Mouse (Mus musculus) hindbrain, embryonic 16.5 days (tissue): ENCODE measurements around the gene Ptpro. TPM values are rescaled to one million over a fixed set of nuclear protein-coding genes. Genes with fewer than 3 reads are reported as not detected.

Source experiments
- ATAC-seq: fragments of 200-750 bp; cut with Nextera tagmentation; 2 replicates; pipeline ENCODE4 v1.8.0; 2017; ENCODE audit warnings: moderate TSS enrichment, moderate library complexity
- H3K27ac ChIP-seq: fragments of 300-500 bp; sonication (generic); 2 replicates; pipeline ENCODE4 v1.5.1; 2014; ENCODE audit warnings: low read depth, mild to moderate bottlenecking, control low read depth, low read length, moderate library complexity
- H3K27me3 ChIP-seq: fragments of 300-500 bp; sonication (generic); replicated peaks from 2 replicates; pipeline ENCODE4 v1.6.1; 2014; ENCODE audit warnings: low read length; ENCODE audit not compliant: control insufficient read depth, insufficient read depth
- H3K36me3 ChIP-seq: fragments of 300-500 bp; sonication (generic); 2 replicates; pipeline ENCODE4 v1.6.1; 2014; ENCODE audit warnings: mild to moderate bottlenecking, low read length, moderate library complexity, mixed read lengths; ENCODE audit not compliant: control insufficient read depth, insufficient read depth
- H3K4me1 ChIP-seq: fragments of 300-500 bp; sonication (generic); 2 replicates; pipeline ENCODE4 v1.6.1; 2014; ENCODE audit warnings: low read depth, low read length; ENCODE audit not compliant: control insufficient read depth, insufficient read depth
- H3K4me2 ChIP-seq: fragments of 300-500 bp; sonication (generic); 2 replicates; pipeline ENCODE4 v1.6.1; 2014; ENCODE audit warnings: mild to moderate bottlenecking, low read length, control low read depth, moderate library complexity
- H3K4me3 ChIP-seq: fragments of 300-500 bp; sonication (generic); 2 replicates; pipeline ENCODE4 v1.5.1; 2014; ENCODE audit warnings: mild to moderate bottlenecking, low read length, control low read depth, moderate library complexity
- H3K9ac ChIP-seq: fragments of 300-500 bp; sonication (generic); 2 replicates; pipeline ENCODE4 v1.6.1; 2014; ENCODE audit warnings: low read depth, mild to moderate bottlenecking, control low read depth, low read length, moderate library complexity
- H3K9me3 ChIP-seq: fragments of 300-500 bp; sonication (generic); 2 replicates; pipeline ENCODE4 v1.6.1; 2014; ENCODE audit warnings: mild to moderate bottlenecking, low read length, moderate library complexity; ENCODE audit not compliant: control insufficient read depth
- WGBS: fragments of 180-500 bp; shearing (Covaris S2); extraction: QIAGEN DNeasy Blood & Tissue Kit; methylation state at CpG from one replicate; pipeline ENCODE4 v1.1.7; 2014; 5-methylcytosine and 5-hydroxymethylcytosine counted together
- polyA plus RNA-seq: library from polyadenylated mRNA; unstranded; fragments of >200 nt; fragmentation: Nextera tagmentation; extraction: Ambion mirVana; gene quantifications from 2 replicates; pipeline ENCODE4 v1.2.1, GENCODE M21; 2015

The Ptpro gene
- polyA plus RNA-seq, 1 experiment from 2014 or later: 39.2 TPM

GRCm38 (mm10) chr6:137282050-137282449, 29.9 kb downstream of the Ptpro start:
- no peak for ATAC-seq

DNA sequence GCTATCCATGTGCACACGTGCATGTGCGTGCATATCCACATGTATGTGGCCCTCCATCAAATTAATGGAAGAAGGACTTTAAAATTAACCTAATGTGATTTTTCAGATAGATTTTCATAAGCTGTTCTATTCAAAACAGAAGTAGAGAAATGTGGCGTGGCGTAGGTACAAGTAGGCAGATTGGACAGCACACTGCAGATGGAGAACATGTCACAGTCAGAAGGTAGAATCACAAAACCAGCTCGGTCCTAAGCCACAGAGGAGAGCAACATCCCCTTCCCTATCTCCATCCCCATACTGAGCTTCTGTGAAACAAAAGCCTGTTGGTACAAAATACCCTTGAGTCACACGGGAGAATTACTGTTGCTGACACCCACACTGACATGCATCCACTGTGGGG, 34.3 kb downstream of the Ptpro start:
- H3K4me2 ChIP-seq: no peak overlapping the region
- WGBS: 93% methylated on average over 6 of the region's 6 CpGs
- ATAC-seq: no peak

More at GRCm38 (mm10) chr6:137282050-137282449, 29.9 kb downstream of the Ptpro start:
- H3K9me3 ChIP-seq: no peaks in the 10 kb centered on the region
- no peak overlapping the region for H3K4me2 ChIP-seq
- H3K27ac ChIP-seq: no peak overlapping the region
- no peaks in the 10 kb centered on the region for H3K27me3 ChIP-seq
- H3K4me1 ChIP-seq: peaks cover 10% of the 10 kb centered on the region
- no peaks in the 10 kb centered on the region for H3K36me3 ChIP-seq
- WGBS: 73% methylated on average over 7 of the region's 7 CpGs
- no peak overlapping the region for H3K4me3 ChIP-seq
- no peak overlapping the region for H3K9ac ChIP-seq

GRCm38 (mm10) chr6:137287788-137288187, 35.7 kb downstream of the Ptpro start:
- no peak overlapping the region for H3K4me2 ChIP-seq
- H3K4me3 ChIP-seq: no peak overlapping the region
- ATAC-seq: no peak
- 75% methylated on average over 7 of the region's 7 CpGs for WGBS
- H3K27me3 ChIP-seq: no peaks in the 10 kb centered on the region
- no peaks in the 10 kb centered on the region for H3K36me3 ChIP-seq
- no peak overlapping the region for H3K9ac ChIP-seq
- no peak overlapping the region for H3K27ac ChIP-seq
- no peaks in the 10 kb centered on the region for H3K4me1 ChIP-seq
- H3K9me3 ChIP-seq: no peaks in the 10 kb centered on the region

More for the DNA sequence above, 34.3 kb downstream of the Ptpro start:
- no peak overlapping the region for H3K4me3 ChIP-seq
- no peaks in the 10 kb centered on the region for H3K36me3 ChIP-seq
- no peak overlapping the region for H3K9ac ChIP-seq
- no peaks in the 10 kb centered on the region for H3K9me3 ChIP-seq
- peaks cover 2% of the 10 kb centered on the region for H3K4me1 ChIP-seq
- no peak overlapping the region for H3K27ac ChIP-seq
- no peaks in the 10 kb centered on the region for H3K27me3 ChIP-seq

GRCm38 (mm10) chr6:137288264-137288663, 36.1 kb downstream of the Ptpro start:
- no peaks in the 10 kb centered on the region for H3K27me3 ChIP-seq
- 94% methylated on average over 5 of the region's 5 CpGs for WGBS
- H3K9ac ChIP-seq: no peak overlapping the region
- no peaks in the 10 kb centered on the region for H3K4me1 ChIP-seq
- no peaks in the 10 kb centered on the region for H3K9me3 ChIP-seq
- H3K36me3 ChIP-seq: no peaks in the 10 kb centered on the region
- no peak overlapping the region for H3K27ac ChIP-seq
- H3K4me2 ChIP-seq: no peak overlapping the region
- ATAC-seq: no peak
- H3K4me3 ChIP-seq: no peak overlapping the region

- Histone ChIP-seq H3K9me3 (no peaks in the 10 kb centered on the region; the same call in 1 of the 2 replicates), H3K27ac (no peak overlapping the region), H3K4me1 (no peaks in the 10 kb centered on the region), H3K27me3 (no peaks in the 10 kb centered on the region), H3K4me3 (no peak overlapping the region), H3K36me3 (no peaks in the 10 kb centered on the region), H3K4me2 (no peak overlapping the region), H3K9ac (no peak overlapping the region)
- 71% methylated on average over 2 of the region's 2 CpGs for WGBS
- no peak for ATAC-seq
These were observed 40.3 kb downstream of the Ptpro start for GRCm38 (mm10) chr6:137292421-137292820.

- Histone ChIP-seq H3K4me1 (no peaks in the 10 kb centered on the region), H3K9ac (no peak overlapping the region), H3K27me3 (no peaks in the 10 kb centered on the region), H3K36me3 (no peaks in the 10 kb centered on the region), H3K27ac (no peak overlapping the region), H3K4me3 (no peak overlapping the region), H3K4me2 (no peak overlapping the region), H3K9me3 (no peaks in the 10 kb centered on the region; the same call in 1 of the 2 replicates)
- WGBS: 64% methylated on average over 20 of the region's 20 CpGs
- ATAC-seq: 0 out of 2 replicates have a peak, but pooled peaks have one; percentile 50
These were observed 43.1 kb downstream of the Ptpro start for GRCm38 (mm10) chr6:137294973-137295820.

DNA sequence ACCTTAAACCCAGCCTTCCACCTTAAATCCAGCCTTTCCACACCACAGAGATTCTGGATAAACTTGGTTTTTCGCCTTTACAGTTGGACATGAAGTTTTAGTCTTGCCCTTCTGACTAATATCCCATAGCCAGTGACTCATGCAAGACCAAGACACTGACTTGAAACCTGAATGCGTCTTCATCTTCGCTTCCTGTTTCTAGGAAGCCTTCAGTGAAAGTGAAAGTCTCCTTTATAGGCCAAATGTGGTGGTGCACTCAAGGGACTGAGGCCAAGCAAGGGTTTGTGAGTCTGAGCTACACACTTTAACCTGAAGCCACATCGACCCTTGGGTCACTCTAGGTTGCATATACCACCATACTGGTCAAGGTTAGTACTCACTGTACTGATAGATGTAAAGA, 50.4 kb downstream of the Ptpro start:
- H3K4me1 ChIP-seq: no peaks in the 10 kb centered on the region

DNA sequence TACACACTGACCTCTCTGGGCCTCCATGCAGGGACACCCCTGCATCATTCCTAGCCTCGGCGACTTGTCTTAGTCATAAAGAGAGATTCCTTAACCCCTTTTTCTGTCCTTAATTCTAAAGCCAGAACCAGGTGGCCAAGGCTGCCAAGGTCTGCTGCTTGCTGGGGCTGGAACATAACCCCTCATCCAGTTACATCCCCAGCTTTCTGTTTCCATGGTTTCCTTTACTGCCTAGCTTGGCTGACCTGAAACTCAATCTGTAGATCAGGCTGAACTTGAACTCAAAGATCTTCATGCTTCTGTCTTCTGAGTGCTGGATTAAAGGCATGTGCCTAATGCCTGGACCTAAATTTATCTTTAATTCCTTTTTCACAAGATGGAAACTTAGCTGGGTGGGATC, 51.7 kb downstream of the Ptpro start:
- H3K36me3 ChIP-seq: no peaks in the 10 kb centered on the region
- H3K4me2 ChIP-seq: no peak overlapping the region
- H3K9me3 ChIP-seq: no peaks in the 10 kb centered on the region
- H3K9ac ChIP-seq: no peak overlapping the region
- H3K27ac ChIP-seq: no peak overlapping the region
- H3K4me1 ChIP-seq: no peaks in the 10 kb centered on the region
- ATAC-seq: no peak
- H3K27me3 ChIP-seq: no peaks in the 10 kb centered on the region
- 85% methylated on average over 2 of the region's 2 CpGs for whole genome bisulfite sequencing
- H3K4me3 ChIP-seq: no peak overlapping the region

More for the DNA sequence above, 50.4 kb downstream of the Ptpro start:
- no peak overlapping the region for H3K27ac ChIP-seq
- no peaks in the 10 kb centered on the region for H3K9me3 ChIP-seq
- H3K36me3 ChIP-seq: no peaks in the 10 kb centered on the region
- H3K4me2 ChIP-seq: no peak overlapping the region
- H3K4me3 ChIP-seq: no peak overlapping the region
- H3K9ac ChIP-seq: no peak overlapping the region
- ATAC-seq: no peak
- WGBS: 87% methylated on average over 4 of the region's 4 CpGs
- H3K27me3 ChIP-seq: no peaks in the 10 kb centered on the region

GRCm38 (mm10) chr6:137315265-137315664, 63.1 kb downstream of the Ptpro start:
- H3K9ac ChIP-seq: no peak overlapping the region
- no peaks in the 10 kb centered on the region for H3K36me3 ChIP-seq
- ATAC-seq: no peak
- H3K27ac ChIP-seq: no peak overlapping the region
- no peaks in the 10 kb centered on the region; the same call in 1 of the 2 replicates for H3K4me1 ChIP-seq
- no peak overlapping the region for H3K4me2 ChIP-seq
- no peak overlapping the region for H3K4me3 ChIP-seq
- 59% methylated on average over 4 of the region's 4 CpGs for WGBS
- H3K9me3 ChIP-seq: no peaks in the 10 kb centered on the region
- no peaks in the 10 kb centered on the region for H3K27me3 ChIP-seq
